Mouse (Mus musculus) frontal cortex, adult (tissue): Measurements from ENCODE around the gene Pcsk6.
A peak's percentile ranks its signal among the peaks of the same experiment; 100 is the strongest.
"Not testable (repeated sequence)": the region's sequence is repeated elsewhere in the genome, so short reads cannot be mapped to it uniquely, and the experiment has no call there.

Source experiments
- ATAC-seq: cut with Nextera tagmentation; 2 replicates; pipeline ENCODE4 v1.9.2; 2017; ENCODE audit warnings: mild to moderate bottlenecking, moderate library complexity, mixed read lengths; ENCODE audit not compliant: low TSS enrichment

The Pcsk6 gene

DNA sequence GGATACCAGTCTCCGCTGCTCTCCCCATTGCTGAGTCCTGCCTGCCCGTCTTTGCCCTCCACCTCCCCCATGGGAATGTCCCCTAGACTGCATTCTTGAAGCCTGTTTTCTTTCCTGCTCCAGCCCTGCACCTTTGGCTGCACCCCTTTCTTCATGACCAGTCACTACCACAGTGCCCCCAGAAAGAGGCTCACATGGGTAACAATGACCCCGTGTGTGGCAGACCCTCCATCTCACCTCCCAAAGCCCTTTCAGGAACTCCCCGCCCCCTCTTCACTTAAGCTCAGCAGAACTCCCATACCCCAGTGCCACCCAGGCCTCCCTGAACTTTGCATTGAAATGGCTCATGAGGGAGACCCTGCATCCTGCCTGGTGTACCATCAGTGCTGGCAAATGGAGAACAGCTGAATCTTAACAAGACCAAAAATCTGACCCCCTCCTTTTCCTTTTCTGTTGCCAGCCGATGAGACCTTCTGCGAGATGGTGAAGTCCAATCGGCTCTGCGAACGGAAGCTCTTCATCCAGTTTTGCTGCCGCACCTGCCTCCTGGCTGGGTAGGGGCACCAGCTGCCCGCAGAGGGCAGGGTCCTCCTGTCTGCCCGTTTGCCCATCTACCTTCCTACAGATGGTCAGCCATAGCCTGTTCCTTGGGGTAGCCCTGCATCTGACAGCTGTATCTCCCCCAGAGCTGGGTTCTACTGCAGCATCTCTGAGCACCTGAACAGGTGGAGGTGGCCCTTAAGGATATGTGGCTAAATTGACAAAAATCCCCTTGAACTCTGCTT lies 187.1 kb downstream of the Pcsk6 start:
- ATAC-seq = no peak

- ATAC-seq = no peak
Measured at GRCm38 (mm10) chr7:66053946-66054483, 192.5 kb downstream of the Pcsk6 start.

DNA sequence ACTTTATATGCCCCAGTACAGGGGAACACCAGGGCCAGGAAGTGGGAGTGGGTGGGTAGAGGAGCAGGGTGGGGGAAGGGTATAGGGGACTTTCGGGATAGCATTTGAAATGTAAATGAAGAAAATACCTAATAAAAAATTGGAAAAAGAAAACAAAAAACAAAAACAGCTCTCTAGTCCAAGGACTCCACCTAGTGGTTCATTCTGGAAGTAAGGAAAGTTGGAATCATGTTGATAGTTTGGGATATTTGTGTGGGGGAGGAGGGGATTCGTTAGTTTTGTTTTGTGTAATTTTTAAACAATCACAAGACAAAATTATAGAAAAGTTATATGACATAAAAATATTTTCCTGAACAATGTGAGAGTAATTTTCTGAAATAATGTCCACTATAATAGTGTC lies 193.8 kb downstream of the Pcsk6 start:
- not testable (repeated sequence) for ATAC-seq

GRCm38 (mm10) chr7:66058703-66059102 lies 197.2 kb downstream of the Pcsk6 start, which contains the start of gene Snrpa1:
Gene Snrpa1 (plus strand): TSS chr7:66059003.
- no peak for ATAC-seq

DNA sequence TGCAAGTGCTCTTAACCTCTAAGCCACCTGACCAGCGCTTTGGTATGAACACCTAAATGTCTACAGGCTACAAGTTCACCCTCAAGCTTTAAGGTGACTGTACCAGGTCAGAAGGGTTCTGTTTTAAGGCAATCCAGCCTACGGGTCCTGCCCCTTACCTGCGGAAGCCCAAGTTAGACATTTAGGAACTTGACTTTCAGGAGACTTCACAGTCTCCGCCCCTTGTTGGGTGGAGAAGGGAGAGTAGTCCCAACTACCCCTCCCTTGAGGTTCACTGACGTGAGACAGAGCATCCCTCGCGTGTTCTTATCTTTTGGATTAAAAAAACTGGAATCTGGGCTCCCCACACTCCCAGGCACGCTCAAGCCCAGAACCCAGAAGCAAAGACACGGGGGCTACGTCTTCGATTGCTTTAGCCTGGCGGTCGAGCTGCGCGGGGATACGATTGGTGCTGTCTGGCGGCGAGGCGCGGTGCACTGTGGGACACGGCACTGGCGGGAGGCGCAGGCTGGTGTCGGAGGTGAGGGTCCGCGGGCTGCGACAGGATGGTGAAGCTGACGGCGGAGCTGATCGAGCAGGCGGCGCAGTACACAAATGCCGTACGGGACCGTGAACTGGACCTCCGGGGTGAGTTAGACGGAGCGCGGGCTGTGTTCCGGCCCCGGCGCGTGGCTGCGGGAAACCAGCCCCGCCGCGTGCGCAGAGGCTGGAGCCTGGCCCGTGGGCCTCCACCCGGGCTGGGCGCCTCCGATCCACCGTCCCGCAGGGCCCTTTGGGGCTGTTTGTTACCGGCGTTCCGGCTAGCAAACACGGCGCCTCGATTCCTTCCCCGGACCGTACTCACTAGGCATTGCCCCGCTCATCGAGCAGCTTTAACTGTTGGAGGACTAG lies 198.8 kb downstream of the Pcsk6 start:
- ATAC-seq = peak; percentile 99

GRCm38 (mm10) chr7:66061057-66061456 lies 199.5 kb downstream of the Pcsk6 start:
- no peak for ATAC-seq

GRCm38 (mm10) chr7:66076411-66076810 lies 214.9 kb downstream of the Pcsk6 start:
- ATAC-seq = no peak

GRCm38 (mm10) chr7:66079364-66080230 lies 218.1 kb downstream of the Pcsk6 start, which contains the start of gene Selenos:
Gene Selenos (plus strand): TSS chr7:66079649.
- ATAC-seq = peak; percentile 97

GRCm38 (mm10) chr7:66080231-66080613 lies 218.7 kb downstream of the Pcsk6 start:
- ATAC-seq = no peak

- no peak for ATAC-seq
Measured at GRCm38 (mm10) chr7:66083757-66084156, 222.2 kb downstream of the Pcsk6 start.

- no peak for ATAC-seq
Measured at GRCm38 (mm10) chr7:66084546-66084945, 223.0 kb downstream of the Pcsk6 start.

GRCm38 (mm10) chr7:66087652-66088051 lies 226.1 kb downstream of the Pcsk6 start:
- ATAC-seq = peak; percentile 80

DNA sequence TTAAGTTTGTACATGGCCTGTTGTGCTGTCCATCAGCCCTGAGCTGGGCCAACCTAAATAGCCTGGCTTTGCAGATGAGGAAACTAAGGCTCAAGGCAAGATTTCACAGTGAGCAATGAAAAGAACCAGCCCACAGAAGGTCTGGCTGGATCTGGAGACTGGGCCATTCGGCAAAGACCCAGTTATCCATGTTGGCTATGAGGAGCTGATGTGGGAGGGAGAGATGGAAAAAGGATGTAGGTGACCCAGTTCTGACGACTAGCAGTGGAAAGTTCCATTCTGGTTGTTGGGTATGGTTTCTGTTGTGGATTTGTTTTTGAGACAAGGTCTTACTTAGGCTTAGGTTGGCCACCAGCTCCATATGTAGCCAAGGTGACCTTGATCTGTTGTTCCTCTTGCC lies 226.5 kb downstream of the Pcsk6 start:
- ATAC-seq = peak; percentile 81

- no peak for ATAC-seq
Measured at GRCm38 (mm10) chr7:66090676-66091190, 229.2 kb downstream of the Pcsk6 start.

- no peak for ATAC-seq
Measured at GRCm38 (mm10) chr7:66091553-66091952, 230.0 kb downstream of the Pcsk6 start.

- no peak for ATAC-seq
Measured at GRCm38 (mm10) chr7:66092656-66093055, 231.1 kb downstream of the Pcsk6 start.

- ATAC-seq = no peak
Measured at GRCm38 (mm10) chr7:66094141-66094540, 232.6 kb downstream of the Pcsk6 start.

DNA sequence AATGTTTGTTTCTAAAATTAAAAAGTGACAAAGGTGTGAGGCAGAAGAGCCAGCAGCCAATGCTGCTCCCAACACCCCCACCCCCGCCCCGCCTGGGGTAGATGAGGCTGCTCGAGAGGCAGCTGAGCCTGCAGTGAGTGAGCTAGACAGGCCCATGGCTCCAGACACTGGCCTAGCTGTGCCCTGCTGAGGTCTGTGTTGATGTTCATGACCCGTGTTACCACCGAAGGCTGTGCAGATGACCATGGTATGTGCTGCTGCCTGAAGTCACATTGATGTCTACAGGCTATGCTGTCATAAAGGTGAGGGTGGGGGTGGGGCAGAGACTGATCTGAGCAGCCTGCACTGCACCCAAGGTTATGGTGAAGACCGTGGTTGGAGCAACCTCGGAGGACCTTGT lies 237.3 kb downstream of the Pcsk6 start:
- no peak for ATAC-seq
